Mouse (Mus musculus) midbrain, embryonic 10.5 days (tissue): ENCODE measurements at regions not wholly inside any gene's neighbourhood (a gene's known extent, or its start where the extent isn't known, plus 50 kb on each side); places are given as distances from the start of the nearest gene placed in this dataset.
A peak's percentile ranks its signal among the peaks of the same experiment; 100 is the strongest.

Experiments used
- DNase-seq: peaks from one replicate; pipeline ENCODE4 v3.0.0-alpha.2; 2017; ENCODE audit warnings: low spot score
- H3K27ac ChIP-seq: fragments of 300-500 bp; sonication (generic); replicated peaks from 2 replicates; pipeline ENCODE4 v1.5.1; 2016; ENCODE audit warnings: mild to moderate bottlenecking
- H3K27me3 ChIP-seq: fragments of 300-500 bp; sonication (generic); 2 replicates; pipeline ENCODE4 v1.6.1; 2016; ENCODE audit warnings: low read depth, mild to moderate bottlenecking; ENCODE audit not compliant: poor library complexity, severe bottlenecking
- H3K36me3 ChIP-seq: fragments of 300-500 bp; sonication (generic); 2 replicates; pipeline ENCODE4 v1.6.1; 2016; ENCODE audit warnings: mild to moderate bottlenecking, moderate library complexity
- H3K4me1 ChIP-seq: fragments of 300-500 bp; sonication (generic); 2 replicates; pipeline ENCODE4 v1.6.1; 2016
- H3K4me3 ChIP-seq: fragments of 300-500 bp; sonication (generic); 2 replicates; pipeline ENCODE4 v1.5.1; 2016; ENCODE audit warnings: mild to moderate bottlenecking, moderate library complexity
- H3K9me3 ChIP-seq: fragments of 300-500 bp; sonication (generic); replicated peaks from 2 replicates; pipeline ENCODE4 v1.6.1; 2016; ENCODE audit warnings: mild to moderate bottlenecking
- WGBS: fragments of 180-500 bp; shearing (Covaris S2); methylation state at CpG from one replicate; pipeline ENCODE4 v1.1.7; 2016; 5-methylcytosine and 5-hydroxymethylcytosine counted together

DNA sequence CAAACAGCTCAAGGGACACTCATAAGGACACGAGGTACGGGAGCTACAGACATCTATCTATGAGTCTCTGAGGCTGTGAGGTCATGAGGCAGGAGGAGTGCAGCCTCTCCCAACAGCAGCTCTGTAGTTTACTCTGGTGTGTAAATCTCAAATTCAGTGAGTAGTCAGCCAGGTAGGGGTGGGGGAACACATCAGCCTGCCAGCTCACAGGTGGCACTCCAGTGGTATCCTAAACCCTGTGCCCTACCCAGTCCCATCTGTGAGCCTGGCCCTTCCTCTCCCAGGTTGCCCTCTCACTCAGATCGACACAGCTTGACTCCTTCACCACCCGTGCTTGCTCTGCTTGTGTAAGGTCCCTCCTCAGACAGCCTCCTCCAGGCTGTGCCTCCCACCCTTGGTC lies 202.2 kb downstream of the Sipa1l2 start:
- Histone ChIP-seq H3K27ac (0 out of 2 replicates have a peak overlapping the region, but pooled peaks have one; percentile 23), H3K4me3 (no peak overlapping the region), H3K27me3 (peaks cover 30% of the 10 kb centered on the region), H3K9me3 (no peaks in the 10 kb centered on the region), H3K4me1 (peaks cover 18% of the 10 kb centered on the region), H3K36me3 (no peaks in the 10 kb centered on the region)
- 81% methylated on average over 4 of the region's 4 CpGs for WGBS
- DNase-seq, result no peak

DNA sequence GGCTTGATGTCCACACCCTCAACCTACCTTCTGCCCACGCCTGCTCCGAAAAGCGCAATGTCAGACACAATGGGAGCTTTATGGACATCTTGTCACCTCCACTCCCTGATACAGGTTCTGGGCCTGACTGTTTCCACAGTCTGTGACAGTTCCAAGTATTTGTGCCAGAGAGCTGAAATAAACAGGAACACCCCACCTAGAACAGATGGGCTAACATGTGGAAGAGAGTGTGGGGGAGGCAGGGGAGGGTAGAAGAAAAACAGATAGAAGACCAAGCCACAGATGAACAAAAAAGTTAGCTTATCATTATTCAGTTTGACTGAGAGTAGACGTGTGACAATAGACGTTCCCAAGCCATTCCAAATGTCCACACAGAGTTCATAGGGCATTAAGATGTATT lies 204.6 kb downstream of the Sipa1l2 start:
- H3K9me3 ChIP-seq, result peaks cover 6% of the 10 kb centered on the region; the same call in 1 of the 2 replicates
- H3K4me3 ChIP-seq, result no peak overlapping the region
- no peak overlapping the region for H3K27ac ChIP-seq
- no peaks in the 10 kb centered on the region for H3K36me3 ChIP-seq
- no peak for DNase-seq
- peaks cover 13% of the 10 kb centered on the region for H3K4me1 ChIP-seq
- WGBS, result 90% methylated on average over 5 of the region's 5 CpGs
- H3K27me3 ChIP-seq, result peaks cover 30% of the 10 kb centered on the region

- WGBS, result 95% methylated on average over 2 of the region's 2 CpGs
- H3K4me1 ChIP-seq, result peaks cover 23% of the 10 kb centered on the region
- no peak overlapping the region for H3K4me3 ChIP-seq
- no peak overlapping the region for H3K27ac ChIP-seq
- no peaks in the 10 kb centered on the region for H3K36me3 ChIP-seq
- DNase-seq, result no peak
- peaks cover 10% of the 10 kb centered on the region; the same call in 1 of the 2 replicates for H3K9me3 ChIP-seq
- no peaks in the 10 kb centered on the region for H3K27me3 ChIP-seq
Observed at GRCm38 (mm10) chr8:125359456-125359855, 210.2 kb downstream of the Sipa1l2 start.

- H3K27ac ChIP-seq, result no peak overlapping the region
- WGBS, result 87% methylated on average over 3 of the region's 3 CpGs
Observed at GRCm38 (mm10) chr8:125357759-125358158, 211.8 kb downstream of the Sipa1l2 start.

GRCm38 (mm10) chr8:125355059-125355509 lies 214.5 kb downstream of the Sipa1l2 start:
- no peaks in the 10 kb centered on the region for H3K36me3 ChIP-seq
- no peak overlapping the region for H3K4me3 ChIP-seq
- H3K9me3 ChIP-seq, result peaks cover 5% of the 10 kb centered on the region; the same call in 1 of the 2 replicates
- peak overlapping the region; percentile 55 for H3K27ac ChIP-seq
- DNase-seq, result no peak
- peaks cover 52% of the 10 kb centered on the region for H3K4me1 ChIP-seq
- H3K27me3 ChIP-seq, result peaks cover 14% of the 10 kb centered on the region
- 63% methylated on average over 7 of the region's 7 CpGs for WGBS

More at GRCm38 (mm10) chr8:125357759-125358158, 211.8 kb downstream of the Sipa1l2 start:
- Histone ChIP-seq H3K36me3 (no peaks in the 10 kb centered on the region), H3K9me3 (peaks cover 10% of the 10 kb centered on the region; the same call in 1 of the 2 replicates), H3K4me1 (peaks cover 35% of the 10 kb centered on the region), H3K4me3 (no peak overlapping the region), H3K27me3 (no peaks in the 10 kb centered on the region; the same call in 1 of the 2 replicates)
- no peak for DNase-seq

DNA sequence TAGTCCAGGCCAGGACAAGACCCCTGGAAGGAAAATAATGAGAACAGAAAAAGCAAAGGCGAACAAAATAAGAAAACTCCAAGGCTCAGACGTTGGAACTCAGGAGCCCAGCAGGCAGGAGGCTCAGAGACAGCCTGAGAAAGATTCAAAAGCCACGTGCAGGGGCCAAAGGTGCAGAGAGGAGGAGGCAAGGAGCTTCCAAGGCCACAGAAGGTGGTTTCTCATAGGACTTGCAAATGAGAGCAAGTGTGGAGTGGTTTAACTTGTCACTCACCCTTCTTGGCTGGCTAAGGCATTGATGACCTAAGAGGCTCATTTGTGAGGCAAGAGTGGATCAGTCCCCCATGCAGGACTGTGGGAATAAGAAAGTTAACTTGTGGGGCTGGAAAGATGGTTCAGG lies 217.3 kb downstream of the Sipa1l2 start:
- peaks cover 31% of the 10 kb centered on the region for H3K27me3 ChIP-seq
- no peak overlapping the region for H3K4me3 ChIP-seq
- no peak for DNase-seq
- H3K4me1 ChIP-seq, result peaks cover 72% of the 10 kb centered on the region
- H3K27ac ChIP-seq, result peak overlapping the region; percentile 50; the same call in 1 of the 2 replicates
- no peaks in the 10 kb centered on the region for H3K9me3 ChIP-seq
- H3K36me3 ChIP-seq, result no peaks in the 10 kb centered on the region
- WGBS, result 30% methylated on average over 3 of the region's 3 CpGs

GRCm38 (mm10) chr8:125351486-125352032 lies 218.0 kb downstream of the Sipa1l2 start:
- DNase-seq, result no peak
- no peaks in the 10 kb centered on the region for H3K9me3 ChIP-seq
- H3K27ac ChIP-seq, result no peak overlapping the region
- peaks cover 38% of the 10 kb centered on the region for H3K27me3 ChIP-seq
- H3K4me1 ChIP-seq, result peaks cover 69% of the 10 kb centered on the region
- WGBS, result 78% methylated on average over 8 of the region's 8 CpGs
- H3K4me3 ChIP-seq, result no peak overlapping the region
- no peaks in the 10 kb centered on the region for H3K36me3 ChIP-seq

DNA sequence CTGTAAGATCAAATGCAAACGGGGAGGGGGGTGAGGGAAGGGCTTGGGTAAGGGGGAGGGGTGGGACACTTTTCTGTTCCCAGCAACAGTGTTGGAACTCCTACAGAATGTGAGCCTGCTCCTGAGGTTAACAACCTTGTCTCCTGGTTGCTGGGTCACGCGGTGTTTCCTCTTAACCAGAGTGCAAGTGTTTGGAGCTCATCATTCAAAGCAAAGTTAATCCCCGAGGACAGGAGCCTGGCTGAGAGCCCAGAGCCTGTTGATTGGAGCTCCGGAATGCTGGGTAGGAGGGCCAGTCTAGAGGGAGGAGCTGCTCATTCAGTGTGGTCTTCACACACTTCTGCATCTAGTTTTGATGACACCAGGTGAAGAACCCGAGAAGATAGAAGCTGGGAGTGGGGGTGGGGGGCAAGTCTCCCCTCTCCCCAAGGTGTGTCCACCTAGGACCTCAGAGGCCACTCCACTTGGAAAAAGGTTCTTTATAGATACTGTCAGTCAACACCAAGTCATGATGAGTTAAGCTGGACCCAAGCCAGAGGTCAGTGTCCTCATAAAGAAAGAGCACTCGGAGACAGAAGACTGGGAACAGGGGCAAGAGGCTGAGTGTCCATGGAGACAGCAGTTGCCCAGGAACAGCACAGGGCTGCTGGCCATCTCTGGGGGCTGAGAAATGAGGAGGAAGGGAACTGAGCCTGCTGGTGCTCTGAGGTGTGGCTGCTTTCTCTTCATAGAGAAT lies 220.2 kb downstream of the Sipa1l2 start:
- 28% methylated on average over 7 of the region's 7 CpGs for WGBS
- H3K4me3 ChIP-seq, result no peak overlapping the region
- H3K27me3 ChIP-seq, result peaks cover 39% of the 10 kb centered on the region
- DNase-seq, result peak; percentile 43
- H3K4me1 ChIP-seq, result peaks cover 48% of the 10 kb centered on the region
- peak overlapping the region; percentile 23 for H3K27ac ChIP-seq
- H3K9me3 ChIP-seq, result no peaks in the 10 kb centered on the region
- no peaks in the 10 kb centered on the region for H3K36me3 ChIP-seq

DNA sequence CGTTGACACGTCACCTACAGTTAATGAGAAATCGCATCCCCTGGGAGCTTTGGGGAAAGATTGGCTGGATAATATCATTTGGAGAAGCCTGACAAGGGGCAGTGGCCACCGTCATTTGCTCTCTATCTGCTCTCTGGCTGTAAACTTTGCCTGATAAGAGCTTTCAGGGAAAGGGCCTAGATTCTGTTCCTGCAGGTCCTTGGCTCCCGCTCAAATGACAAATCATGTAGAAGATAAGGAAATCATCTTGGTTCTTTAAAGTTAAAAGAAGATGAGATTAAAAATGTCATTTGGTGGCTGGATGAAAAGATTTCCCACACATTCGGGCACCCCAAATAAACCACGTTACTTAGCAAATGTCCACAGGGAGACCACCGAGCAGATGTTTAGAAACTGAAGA lies 223.4 kb downstream of the Sipa1l2 start:
- no peak overlapping the region for H3K27ac ChIP-seq
- peaks cover 43% of the 10 kb centered on the region for H3K27me3 ChIP-seq
- no peak for DNase-seq
- H3K9me3 ChIP-seq, result no peaks in the 10 kb centered on the region
- WGBS, result 90% methylated on average over 8 of the region's 8 CpGs
- no peak overlapping the region for H3K4me3 ChIP-seq
- H3K4me1 ChIP-seq, result peaks cover 37% of the 10 kb centered on the region
- H3K36me3 ChIP-seq, result no peaks in the 10 kb centered on the region

- no peak for DNase-seq
- H3K4me1 ChIP-seq, result peaks cover 35% of the 10 kb centered on the region
- WGBS, result 94% methylated on average over 10 of the region's 10 CpGs
- no peaks in the 10 kb centered on the region for H3K36me3 ChIP-seq
- H3K27me3 ChIP-seq, result peaks cover 43% of the 10 kb centered on the region
- H3K27ac ChIP-seq, result no peak overlapping the region
- H3K4me3 ChIP-seq, result no peak overlapping the region
- H3K9me3 ChIP-seq, result no peaks in the 10 kb centered on the region
Observed at GRCm38 (mm10) chr8:125345571-125345970, 224.0 kb downstream of the Sipa1l2 start.

DNA sequence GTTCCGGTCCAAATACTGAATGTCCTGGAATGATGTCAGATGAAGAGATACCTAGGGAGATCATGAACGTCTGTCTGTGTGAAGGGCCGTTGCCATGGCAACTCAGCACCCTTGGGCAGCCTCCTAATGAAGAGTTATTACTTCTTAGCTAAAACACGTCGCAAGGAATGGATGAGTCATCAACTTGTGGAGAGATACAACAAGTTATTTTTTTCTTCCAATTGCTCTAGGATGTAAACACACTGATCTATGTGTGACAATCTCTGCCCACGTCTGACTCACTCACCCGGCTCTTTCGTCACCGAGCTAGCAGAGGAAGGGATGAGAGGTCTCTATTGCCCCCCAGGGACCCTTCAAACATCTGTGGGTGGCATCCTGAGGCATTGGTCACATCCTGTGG lies 225.7 kb downstream of the Sipa1l2 start:
- no peaks in the 10 kb centered on the region for H3K36me3 ChIP-seq
- no peaks in the 10 kb centered on the region for H3K9me3 ChIP-seq
- 67% methylated on average over 9 of the region's 9 CpGs for WGBS
- no peak for DNase-seq
- H3K4me3 ChIP-seq, result no peak overlapping the region
- H3K4me1 ChIP-seq, result peaks cover 24% of the 10 kb centered on the region
- H3K27me3 ChIP-seq, result peaks cover 55% of the 10 kb centered on the region
- H3K27ac ChIP-seq, result no peak overlapping the region

DNA sequence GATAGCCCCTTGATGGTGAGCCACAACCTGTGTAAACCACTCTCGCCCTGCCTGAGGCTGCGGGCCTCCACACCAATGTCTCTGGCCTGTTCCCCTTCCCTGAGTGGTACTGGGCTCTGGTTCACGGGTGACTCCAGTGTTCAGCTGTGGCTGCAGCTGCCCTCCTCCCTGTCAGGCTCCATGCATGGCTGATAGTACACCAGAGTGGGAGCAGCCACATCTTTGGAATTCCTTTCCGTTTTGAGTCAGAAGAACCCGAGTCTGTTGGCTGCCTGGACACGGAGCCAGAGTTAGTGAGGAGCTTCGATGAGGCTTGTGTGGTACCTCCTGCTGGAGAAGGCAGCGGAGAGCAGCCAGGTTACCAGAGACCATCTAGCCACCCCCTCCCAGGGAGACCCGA lies 227.1 kb downstream of the Sipa1l2 start:
- H3K36me3 ChIP-seq, result no peaks in the 10 kb centered on the region
- WGBS, result 77% methylated on average over 9 of the region's 9 CpGs
- no peak overlapping the region for H3K4me3 ChIP-seq
- H3K27me3 ChIP-seq, result peaks cover 55% of the 10 kb centered on the region
- no peak for DNase-seq
- H3K27ac ChIP-seq, result no peak overlapping the region; the same call in 1 of the 2 replicates
- peaks cover 20% of the 10 kb centered on the region for H3K4me1 ChIP-seq
- no peaks in the 10 kb centered on the region for H3K9me3 ChIP-seq

DNA sequence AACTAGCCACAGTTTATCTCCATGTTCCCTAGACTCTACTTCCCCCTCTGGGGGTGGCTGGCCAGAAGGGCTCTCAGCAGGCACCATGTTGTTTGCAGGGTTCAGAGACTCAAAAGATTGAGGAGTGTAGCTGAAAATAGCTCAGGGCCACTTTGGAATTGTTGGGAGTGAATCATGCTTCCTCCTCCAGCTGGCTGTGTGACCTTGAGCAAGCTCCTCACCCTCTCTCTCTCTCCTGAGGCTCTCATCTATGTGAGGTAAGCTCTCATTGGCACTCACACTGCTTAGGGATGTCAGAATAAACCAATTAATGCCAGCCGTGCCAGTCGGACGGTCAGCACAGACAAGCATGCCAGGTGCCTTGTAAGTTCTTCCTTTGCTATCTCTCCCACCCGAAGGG lies 228.0 kb downstream of the Sipa1l2 start:
- no peak for DNase-seq
- H3K4me1 ChIP-seq, result peaks cover 29% of the 10 kb centered on the region
- peaks cover 55% of the 10 kb centered on the region for H3K27me3 ChIP-seq
- no peak overlapping the region for H3K27ac ChIP-seq
- 93% methylated on average over 4 of the region's 4 CpGs for WGBS
- no peak overlapping the region for H3K4me3 ChIP-seq
- H3K9me3 ChIP-seq, result no peaks in the 10 kb centered on the region
- no peaks in the 10 kb centered on the region for H3K36me3 ChIP-seq
